In genomic region chr4:133022954-133023635, GRCm38 (mm10) we compare ENCODE assay signal across 9 mouse cellular contexts. TPM values are rescaled to one million over a fixed set of nuclear protein-coding genes. Genes with fewer than 3 reads are reported as not detected.
A peak's percentile ranks its signal among the peaks of the same experiment; 100 is the strongest.
DNase-seq lines count a peak whose midpoint lies in the region; ATAC-seq lines count a peak whose summit lies in the region.
"Had no signal": no experiment of that assay in that cellular context is flagged by ENCODE, and none has a peak within 500 bp of the region (broad histone marks: within the 10 kb centered on the region; RNA-seq: fewer than 3 reads in every experiment).

No protein-coding gene starts in this region.

- peaks cover 24% of the 10 kb centered on the region for H3K36me3 ChIP-seq in heart, embryonic 10.5 days
- H3K36me3 ChIP-seq in neural tube, embryonic 12.5 days, result no peaks in the 10 kb centered on the region
- peaks cover 8% of the 10 kb centered on the region; the same call in 1 of the 2 replicates for H3K36me3 ChIP-seq in midbrain, embryonic 10.5 days

- peak overlapping the region; percentile 83 for H3K27ac ChIP-seq in heart, embryonic 10.5 days
- H3K27ac ChIP-seq in neural tube, embryonic 12.5 days, result peak overlapping the region; percentile 20; the same call in 1 of the 2 replicates
- peak overlapping the region; percentile 87 for H3K27ac ChIP-seq in midbrain, embryonic 10.5 days (replicated peaks)

- intact Hi-C loops in heart, postnatal 10 days (cut with DNase I), result no loop called here

- peak overlapping the region; percentile 51 for H3K4me2 ChIP-seq in neural tube, embryonic 12.5 days (replicated peaks)

- no peak for DNase-seq in heart, embryonic 10.5 days (ENCODE audit: low spot score)
- DNase-seq in heart, postnatal 10 days, result no peak
- DNase-seq in neural tube, embryonic 10.5 days (ENCODE audit: extremely low spot score, low spot score), result no peak
- peak; percentile 80 for DNase-seq in midbrain, embryonic 10.5 days (ENCODE audit: low spot score)
- no peak for DNase-seq in thymus, postnatal 0 days (ENCODE audit: low spot score)
- DNase-seq: thymus, postnatal 25 days had no signal

- peak; percentile 16; the same call in 1 of the 2 replicates for ATAC-seq in neural tube, embryonic 12.5 days (ENCODE audit: low FRiP score, low read depth)
- ATAC-seq in erythroblast, adult 5-6 weeks (replicated peaks; ENCODE audit: low FRiP score, poor library complexity, severe bottlenecking), result no peak
- ATAC-seq in megakaryocyte-erythroid progenitor cell, adult 5-6 weeks (replicated peaks; ENCODE audit: low FRiP score, low TSS enrichment, poor library complexity, severe bottlenecking), result no peak

- WGBS in heart, embryonic 10.5 days, result 77% methylated on average over 14 of the region's 14 CpGs
- WGBS in neural tube, embryonic 12.5 days, result 63% methylated on average over 14 of the region's 14 CpGs
- 42% methylated on average over 14 of the region's 14 CpGs for WGBS in midbrain, embryonic 10.5 days

- peaks cover 97% of the 10 kb centered on the region for H3K4me1 ChIP-seq in heart, embryonic 10.5 days
- peaks cover 81% of the 10 kb centered on the region for H3K4me1 ChIP-seq in neural tube, embryonic 12.5 days
- peaks cover 97% of the 10 kb centered on the region for H3K4me1 ChIP-seq in midbrain, embryonic 10.5 days

- H3K27me3 ChIP-seq in heart, embryonic 10.5 days (ENCODE audit: insufficient read depth, poor library complexity, severe bottlenecking), result no peaks in the 10 kb centered on the region
- no peaks in the 10 kb centered on the region for H3K27me3 ChIP-seq in neural tube, embryonic 12.5 days (replicated peaks)
- 0 out of 2 replicates have a peak, but pooled peaks cover 5% of the 10 kb centered on the region for H3K27me3 ChIP-seq in midbrain, embryonic 10.5 days (ENCODE audit: low read depth, poor library complexity, severe bottlenecking)

- H3K9ac ChIP-seq in neural tube, embryonic 12.5 days, result no peak overlapping the region

- H3K9me3 ChIP-seq in heart, embryonic 10.5 days, result no peaks in the 10 kb centered on the region
- no peaks in the 10 kb centered on the region for H3K9me3 ChIP-seq in neural tube, embryonic 12.5 days
- no peaks in the 10 kb centered on the region for H3K9me3 ChIP-seq in midbrain, embryonic 10.5 days (replicated peaks)

- no peak overlapping the region for H3K4me3 ChIP-seq in heart, embryonic 10.5 days
- no peak overlapping the region for H3K4me3 ChIP-seq in neural tube, embryonic 12.5 days
- H3K4me3 ChIP-seq in midbrain, embryonic 10.5 days, result peak overlapping the region; percentile 44

RNA-seq across cellular contexts. Expression of gene Ahdc1, which starts 12.0 kb away (rescaled TPM):
- polyA plus RNA-seq in heart, embryonic 10.5 days (2016; fragmentation: Nextera tagmentation; extraction: Ambion mirVana), result 8.4 and 12.2 TPM in 2 replicates
- total RNA-seq in heart, postnatal 10 days (2021), result 10 to 100 TPM; 54.0 to 63.0 TPM
- 10.5 TPM in 2 replicates for polyA plus RNA-seq in neural tube, embryonic 12.5 days (2016; fragmentation: Nextera tagmentation; extraction: Ambion mirVana)
- 5.7 and 5.8 TPM in 2 replicates for polyA plus RNA-seq in midbrain, embryonic 10.5 days (2016; fragmentation: Nextera tagmentation; extraction: Ambion mirVana)
- total RNA-seq in erythroblast, adult 5-6 weeks (2015; ENCODE audit: low replicate concordance), result 1.2 and 10.2 TPM in 2 replicates
- 0.17 and 4.2 TPM in 2 replicates for total RNA-seq in erythroblast, adult 5-6 weeks (2017; ENCODE audit: low replicate concordance)
- total RNA-seq in megakaryocyte-erythroid progenitor cell, adult 5-6 weeks (2014; fragmentation: Nextera tagmentation), result 4.8 and 7.0 TPM in 2 replicates
- total RNA-seq in megakaryocyte-erythroid progenitor cell, adult 5-6 weeks (2017), result 0.33 and 0.72 TPM in 2 replicates
- 5.3 and 8.0 TPM in 2 replicates for polyA plus RNA-seq in thymus, postnatal 0 days (2015; fragmentation: Nextera tagmentation; extraction: Ambion mirVana)

RNA-seq across cellular contexts. Expression of gene Fgr, which starts 49.2 kb away (rescaled TPM):
- 0.36 and 0.43 TPM in 2 replicates for polyA plus RNA-seq in heart, embryonic 10.5 days (2016; fragmentation: Nextera tagmentation; extraction: Ambion mirVana)
- under 1 TPM; 0.19 to 0.40 TPM for total RNA-seq in heart, postnatal 10 days (2021)
- 0.22 and 0.28 TPM in 2 replicates for polyA plus RNA-seq in neural tube, embryonic 12.5 days (2016; fragmentation: Nextera tagmentation; extraction: Ambion mirVana)
- 0.05 and 0.10 TPM in 2 replicates for polyA plus RNA-seq in midbrain, embryonic 10.5 days (2016; fragmentation: Nextera tagmentation; extraction: Ambion mirVana)
- total RNA-seq in erythroblast, adult 5-6 weeks (2015; ENCODE audit: low replicate concordance), result 12.1 and 21.5 TPM in 2 replicates
- 13.4 and 18.7 TPM in 2 replicates for total RNA-seq in erythroblast, adult 5-6 weeks (2017; ENCODE audit: low replicate concordance)
- 2.8 TPM in 1 of 2 replicates, not detected in the other for total RNA-seq in megakaryocyte-erythroid progenitor cell, adult 5-6 weeks (2014; fragmentation: Nextera tagmentation)
- total RNA-seq in megakaryocyte-erythroid progenitor cell, adult 5-6 weeks (2017), result 0.30 and 0.33 TPM in 2 replicates
- 6.0 and 7.8 TPM in 2 replicates for polyA plus RNA-seq in thymus, postnatal 0 days (2015; fragmentation: Nextera tagmentation; extraction: Ambion mirVana)

Comparison
In these comparisons a context has a peak if more than half of its experiments do, and no peak if none do; other contexts are left out.
1. H3K27ac ChIP-seq: peak in every context shown above with its lines; median percentile 87 in midbrain, embryonic 10.5 days; 83 in heart, embryonic 10.5 days; 20 in neural tube, embryonic 12.5 days.